Mouse (Mus musculus) WW6 (cell line): ENCODE results near the gene Odam.

Experiments used
- DNase-seq: peaks from one replicate; pipeline ENCODE4 v3.0.0-alpha.2; 2013; ENCODE audit warnings: low read depth, low spot score

Gene Odam

GRCm38 (mm10) chr5:87884729-87885128 is at the start of gene Odam:
Gene Odam (plus strand): TSS chr5:87885029.
- DNase-seq, result no peak

GRCm38 (mm10) chr5:87855136-87855716 is 29.6 kb upstream of the Odam start:
- DNase-seq, result no peak

- no peak for DNase-seq
These were observed 14.7 kb upstream of the Odam start for GRCm38 (mm10) chr5:87870084-87870483.

GRCm38 (mm10) chr5:87871423-87871822 is 13.4 kb upstream of the Odam start:
- DNase-seq, result no peak

GRCm38 (mm10) chr5:87925372-87925771 is 40.5 kb downstream of the Odam start, which contains the start of gene Csn3:
Gene Csn3 (plus strand): TSS chr5:87925579.
- no peak for DNase-seq

- DNase-seq, result no peak
These were observed 46.8 kb downstream of the Odam start for GRCm38 (mm10) chr5:87931603-87932002.

- no peak for DNase-seq
These were observed 55.9 kb downstream of the Odam start for GRCm38 (mm10) chr5:87940752-87941151.

- no peak for DNase-seq
These were observed 57.7 kb downstream of the Odam start for GRCm38 (mm10) chr5:87942515-87942914.
